Mouse (Mus musculus) neural tube, embryonic 13.5 days (tissue): ENCODE measurements at regions not wholly inside any gene's neighbourhood (a gene's known extent, or its start where the extent isn't known, plus 50 kb on each side); places are given as distances from the start of the nearest gene placed in this dataset.

Experiments
- ATAC-seq: fragments of 200-750 bp; cut with Nextera tagmentation; 2 replicates; pipeline ENCODE4 v1.8.0; 2017; ENCODE audit warnings: low read depth, mild to moderate bottlenecking, moderate TSS enrichment, moderate library complexity
- H3K27ac ChIP-seq: fragments of 300-500 bp; sonication (generic); replicated peaks from 2 replicates; pipeline ENCODE4 v1.5.1; 2015; ENCODE audit warnings: moderate library complexity, mild to moderate bottlenecking, inconsistent platforms
- H3K27me3 ChIP-seq: fragments of 300-500 bp; sonication (generic); 2 replicates; pipeline ENCODE4 v1.6.1; 2015; ENCODE audit warnings: mild to moderate bottlenecking, inconsistent platforms
- H3K36me3 ChIP-seq: fragments of 300-500 bp; sonication (generic); 2 replicates; pipeline ENCODE4 v1.6.1; 2015; ENCODE audit warnings: mild to moderate bottlenecking, inconsistent platforms
- H3K4me1 ChIP-seq: fragments of 300-500 bp; sonication (generic); replicated peaks from 2 replicates; pipeline ENCODE4 v1.6.1; 2015; ENCODE audit warnings: inconsistent platforms
- H3K4me2 ChIP-seq: fragments of 300-500 bp; sonication (generic); 2 replicates; pipeline ENCODE4 v1.6.1; 2015; ENCODE audit warnings: inconsistent platforms, mild to moderate bottlenecking, moderate library complexity
- H3K4me3 ChIP-seq: fragments of 300-500 bp; sonication (generic); 2 replicates; pipeline ENCODE4 v1.5.1; 2015; ENCODE audit warnings: mild to moderate bottlenecking, inconsistent platforms
- H3K9ac ChIP-seq: fragments of 300-500 bp; sonication (generic); 2 replicates; pipeline ENCODE4 v1.6.1; 2015; ENCODE audit warnings: moderate library complexity, mild to moderate bottlenecking, inconsistent platforms
- H3K9me3 ChIP-seq: fragments of 300-500 bp; sonication (generic); 2 replicates; pipeline ENCODE4 v1.6.1; 2016; ENCODE audit warnings: inconsistent platforms
- WGBS: fragments of 180-500 bp; shearing (Covaris S2); methylation state at CpG from one replicate; pipeline ENCODE4 v1.1.7; 2015; 5-methylcytosine and 5-hydroxymethylcytosine counted together

DNA sequence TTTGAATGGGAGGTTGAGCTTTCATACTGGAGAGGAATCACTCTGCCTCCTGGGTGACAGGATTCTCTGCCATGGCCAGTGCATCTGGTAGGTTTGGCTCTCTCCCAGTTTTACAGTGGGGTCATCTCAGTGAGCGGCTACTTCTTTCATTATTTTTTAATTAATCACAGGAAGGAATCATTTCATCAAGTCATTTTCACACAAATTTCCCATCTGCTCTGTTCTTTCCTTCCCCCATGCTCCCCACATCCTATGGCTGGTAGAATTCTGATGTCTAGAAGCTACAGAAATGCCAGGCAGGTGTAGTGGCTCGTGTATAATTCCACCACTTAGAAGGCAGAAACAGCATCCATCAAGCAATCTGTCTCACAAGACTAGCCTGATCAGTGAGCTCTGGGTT, 56.1 kb upstream of the Kctd3 start:
- ATAC-seq: no peak
- Histone ChIP-seq H3K4me1 (peaks cover 8% of the 10 kb centered on the region), H3K4me3 (no peak overlapping the region), H3K9me3 (no peaks in the 10 kb centered on the region), H3K27ac (no peak overlapping the region), H3K4me2 (no peak overlapping the region), H3K27me3 (no peaks in the 10 kb centered on the region), H3K36me3 (no peaks in the 10 kb centered on the region), H3K9ac (no peak overlapping the region)
- WGBS: 70% methylated on average over 2 of the region's 2 CpGs

DNA sequence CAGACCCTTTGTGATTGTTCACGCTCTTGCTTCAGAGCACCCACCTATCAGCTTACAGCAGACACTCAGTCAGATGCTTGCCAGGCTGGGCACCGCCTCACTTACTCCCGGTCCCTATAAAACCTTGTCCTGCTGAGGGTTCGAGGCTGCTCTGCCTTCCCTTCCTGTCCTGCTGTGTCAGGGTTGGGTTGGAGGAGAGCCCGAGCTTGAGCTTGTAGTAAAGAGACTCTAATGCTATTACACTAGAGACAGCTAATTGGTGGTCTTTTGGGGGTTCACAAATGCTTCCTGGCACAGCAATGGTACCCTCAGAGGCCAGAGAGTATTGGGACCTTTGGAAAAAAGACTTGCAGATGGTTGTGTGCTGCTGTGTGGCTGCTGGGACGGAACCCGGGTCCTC, 55.6 kb upstream of the Kctd3 start:
- Histone ChIP-seq H3K36me3 (no peaks in the 10 kb centered on the region), H3K27ac (no peak overlapping the region), H3K4me2 (no peak overlapping the region), H3K27me3 (no peaks in the 10 kb centered on the region), H3K4me3 (no peak overlapping the region), H3K9ac (no peak overlapping the region), H3K4me1 (peaks cover 8% of the 10 kb centered on the region), H3K9me3 (no peaks in the 10 kb centered on the region)
- ATAC-seq: no peak
- 86% methylated on average over 7 of the region's 7 CpGs for WGBS
